Mouse (Mus musculus): Measurements from ENCODE around the gene Clasrp.

DNA sequence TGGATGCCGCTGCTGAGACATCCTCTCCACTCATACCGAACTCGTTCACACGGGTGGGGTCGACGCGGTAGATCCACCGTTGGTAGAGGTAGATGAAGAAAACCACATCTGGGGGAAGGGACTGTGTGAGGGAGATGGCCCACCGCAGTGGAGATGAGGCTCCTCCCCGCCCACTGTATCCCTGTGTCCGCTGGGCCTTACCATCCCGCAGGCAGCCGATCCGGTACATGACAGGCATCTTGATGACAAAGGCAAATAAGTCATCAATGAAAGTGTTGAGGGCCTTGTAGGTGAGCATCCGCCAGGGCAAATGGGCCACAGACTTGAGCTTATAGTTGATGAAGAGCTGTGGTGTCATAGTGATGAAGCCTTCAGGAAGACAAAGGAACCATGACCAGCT, 29.6 kb upstream of the Clasrp start:
- TF ChIP-seq CTCF (IDR thresholded peaks at IDR 0.05; ENCODE audit: low read depth) (no peak), EP300 (IDR thresholded peaks at IDR 0.05; ENCODE audit: low read depth) (no peak)
